Mouse (Mus musculus): ENCODE results near the gene Kcnab1. TPM values are rescaled to one million over a fixed set of nuclear protein-coding genes. Genes with fewer than 3 reads are reported as not detected.

Kcnab1 gene
- polyA plus RNA-seq, 1 experiment from 2014 or later = 6.7 TPM

DNA sequence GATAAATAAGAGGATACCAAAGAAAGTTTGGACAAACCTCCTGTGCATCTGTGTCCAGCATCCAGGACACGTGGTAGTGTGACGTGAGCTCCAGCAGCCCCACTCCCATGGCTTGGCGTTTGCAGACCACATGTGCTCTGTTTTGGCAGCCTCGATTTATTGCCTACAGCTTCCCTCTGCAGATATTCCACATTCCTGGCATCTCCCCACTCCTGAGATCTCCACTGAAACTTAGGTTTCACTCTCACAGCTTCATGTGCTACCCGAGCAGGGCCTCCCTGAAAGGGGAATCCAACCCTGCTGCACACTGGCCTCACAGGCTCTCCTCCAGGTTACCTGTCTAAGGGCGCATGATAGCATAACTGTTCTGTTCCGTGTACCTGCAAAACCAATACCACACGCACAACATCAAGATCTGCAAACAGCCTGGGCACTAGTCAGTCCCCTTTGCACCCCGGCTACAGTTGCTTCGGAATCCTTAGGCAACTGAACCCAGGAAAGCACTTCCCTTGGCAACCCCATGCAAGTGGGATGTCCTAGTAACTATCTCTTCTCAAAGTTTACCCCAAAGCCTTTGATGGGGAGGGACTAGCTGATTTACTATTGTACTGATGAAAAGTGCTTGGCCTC is 228.8 kb downstream of the Kcnab1 start:
- Histone ChIP-seq H3K4me3 (no peak overlapping the region), H3K27me3 (ENCODE audit: low read depth, poor library complexity, severe bottlenecking) (no peaks in the 10 kb centered on the region), H3K27ac (replicated peaks) (no peak overlapping the region), H3K4me1 (no peaks in the 10 kb centered on the region), H3K36me3 (no peaks in the 10 kb centered on the region), H3K9me3 (replicated peaks) (no peaks in the 10 kb centered on the region)
- 92% methylated on average over 10 of the region's 10 CpGs for WGBS
- no peak for DNase-seq (ENCODE audit: low spot score)

DNA sequence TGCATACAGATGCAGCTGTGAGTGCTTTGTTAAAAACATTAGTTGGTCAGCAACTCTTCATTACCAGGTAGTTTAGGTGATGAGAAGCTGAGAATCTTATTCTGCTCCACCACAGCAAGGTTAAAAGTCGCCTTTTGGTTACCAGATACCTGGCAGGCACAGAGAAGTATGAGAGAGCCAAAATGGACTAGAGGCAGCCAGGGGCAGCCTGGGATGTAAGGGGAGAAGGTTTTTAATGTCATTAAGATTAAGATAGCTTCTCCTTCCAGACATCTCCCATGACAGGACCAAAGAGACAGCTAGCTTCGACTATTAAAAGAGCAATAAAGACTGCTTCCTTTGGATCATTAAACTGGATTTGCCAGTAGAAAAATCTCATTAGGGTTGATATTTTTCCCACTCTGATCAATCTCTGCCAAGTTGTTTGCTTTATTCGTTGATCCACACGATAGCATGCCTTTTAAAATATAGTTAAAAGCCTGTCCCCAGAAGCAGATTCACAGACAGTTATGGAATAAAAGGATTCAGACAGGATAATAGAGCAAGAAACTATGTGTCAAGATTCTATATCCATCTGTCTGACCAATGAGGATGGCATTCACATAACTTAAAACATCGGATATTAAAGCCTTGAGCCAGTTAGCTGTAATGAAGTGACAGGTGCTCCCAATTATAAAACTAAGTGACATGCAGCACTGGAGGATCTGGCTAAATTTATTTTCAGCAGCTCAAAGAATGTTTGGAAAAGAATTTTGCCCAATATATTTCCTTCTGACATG is 231.2 kb downstream of the Kcnab1 start:
- H3K27ac ChIP-seq (replicated peaks) = no peak overlapping the region
- H3K27me3 ChIP-seq (ENCODE audit: low read depth, poor library complexity, severe bottlenecking) = no peaks in the 10 kb centered on the region
- 88% methylated on average over 5 of the region's 5 CpGs for WGBS
- H3K4me3 ChIP-seq = no peak overlapping the region
- DNase-seq (ENCODE audit: low spot score) = no peak
- no peaks in the 10 kb centered on the region for H3K4me1 ChIP-seq
- H3K36me3 ChIP-seq = no peaks in the 10 kb centered on the region
- H3K9me3 ChIP-seq (replicated peaks) = no peaks in the 10 kb centered on the region

DNA sequence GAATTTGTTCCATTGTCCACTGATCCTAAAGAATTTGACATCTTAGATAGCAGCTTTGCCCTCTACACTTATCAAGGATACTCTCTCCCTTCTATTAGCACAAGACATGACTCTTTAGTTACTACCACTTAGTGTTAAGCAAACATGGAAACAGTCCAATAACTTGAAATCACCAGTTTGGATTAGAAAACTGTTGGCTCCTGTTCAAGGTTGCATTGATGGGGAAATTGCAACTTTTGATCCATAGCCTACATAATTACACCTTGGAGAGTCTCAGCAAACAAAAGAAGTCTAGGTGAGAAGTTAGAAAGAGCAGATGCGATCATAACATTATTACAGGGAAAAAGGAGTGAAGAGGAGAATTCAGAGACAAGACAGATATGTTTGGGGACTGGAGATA is 237.0 kb downstream of the Kcnab1 start:
- H3K36me3 ChIP-seq = no peaks in the 10 kb centered on the region
- no peaks in the 10 kb centered on the region for H3K4me1 ChIP-seq
- no peak overlapping the region for H3K4me3 ChIP-seq
- no peak for DNase-seq (ENCODE audit: low spot score)
- H3K27ac ChIP-seq (replicated peaks) = no peak overlapping the region
- WGBS = 100% methylated on average over 1 of the region's 1 CpGs
- no peaks in the 10 kb centered on the region for H3K27me3 ChIP-seq (ENCODE audit: low read depth, poor library complexity, severe bottlenecking)
- H3K9me3 ChIP-seq (replicated peaks) = no peaks in the 10 kb centered on the region

DNA sequence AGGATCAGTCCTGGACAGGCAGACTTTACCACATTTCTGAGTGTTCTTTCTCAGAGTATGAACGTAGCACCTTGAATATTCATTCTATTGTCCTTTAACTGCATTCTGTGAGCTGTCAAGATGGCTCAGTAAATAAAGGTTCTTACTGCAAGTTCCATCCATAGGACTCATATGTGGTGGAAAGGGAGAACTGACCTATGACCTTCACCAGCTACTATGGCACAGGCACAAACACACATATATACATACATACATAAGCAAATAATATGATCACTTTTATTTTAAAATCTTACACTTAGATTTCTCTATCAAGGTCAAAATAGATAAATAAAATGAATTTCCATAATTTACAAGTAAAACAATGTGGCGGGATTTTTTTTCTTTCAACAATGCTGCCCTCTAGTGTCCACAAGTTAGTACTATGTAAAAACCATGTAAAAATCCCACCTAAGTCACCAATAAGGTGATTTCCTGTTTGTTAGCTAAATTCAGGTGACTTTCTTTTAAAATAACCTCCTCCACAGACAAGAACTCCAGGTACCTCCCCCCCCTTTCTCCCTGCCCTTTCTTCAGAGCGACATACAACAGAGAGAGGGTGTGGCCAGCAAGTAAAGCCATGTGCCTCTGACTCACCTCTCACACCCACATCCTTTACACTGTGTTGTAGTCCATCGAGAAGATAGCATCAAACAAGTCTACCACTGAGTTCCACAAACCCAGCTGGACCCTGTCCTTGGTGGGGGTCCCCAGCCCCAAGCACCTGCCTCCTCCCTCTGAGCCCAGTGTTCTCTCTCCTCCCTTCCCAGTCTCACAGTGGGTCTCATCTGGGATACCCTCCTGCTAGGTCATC is 243.3 kb downstream of the Kcnab1 start:
- H3K4me1 ChIP-seq = no peaks in the 10 kb centered on the region
- H3K27me3 ChIP-seq (ENCODE audit: low read depth, poor library complexity, severe bottlenecking) = peaks cover 17% of the 10 kb centered on the region; the same call in 1 of the 2 replicates
- 50% methylated on average over 4 of the region's 4 CpGs for WGBS
- H3K9me3 ChIP-seq (replicated peaks) = no peaks in the 10 kb centered on the region
- no peak overlapping the region for H3K4me3 ChIP-seq
- H3K27ac ChIP-seq (replicated peaks) = no peak overlapping the region
- no peaks in the 10 kb centered on the region for H3K36me3 ChIP-seq
- no peak for DNase-seq (ENCODE audit: low spot score)

DNA sequence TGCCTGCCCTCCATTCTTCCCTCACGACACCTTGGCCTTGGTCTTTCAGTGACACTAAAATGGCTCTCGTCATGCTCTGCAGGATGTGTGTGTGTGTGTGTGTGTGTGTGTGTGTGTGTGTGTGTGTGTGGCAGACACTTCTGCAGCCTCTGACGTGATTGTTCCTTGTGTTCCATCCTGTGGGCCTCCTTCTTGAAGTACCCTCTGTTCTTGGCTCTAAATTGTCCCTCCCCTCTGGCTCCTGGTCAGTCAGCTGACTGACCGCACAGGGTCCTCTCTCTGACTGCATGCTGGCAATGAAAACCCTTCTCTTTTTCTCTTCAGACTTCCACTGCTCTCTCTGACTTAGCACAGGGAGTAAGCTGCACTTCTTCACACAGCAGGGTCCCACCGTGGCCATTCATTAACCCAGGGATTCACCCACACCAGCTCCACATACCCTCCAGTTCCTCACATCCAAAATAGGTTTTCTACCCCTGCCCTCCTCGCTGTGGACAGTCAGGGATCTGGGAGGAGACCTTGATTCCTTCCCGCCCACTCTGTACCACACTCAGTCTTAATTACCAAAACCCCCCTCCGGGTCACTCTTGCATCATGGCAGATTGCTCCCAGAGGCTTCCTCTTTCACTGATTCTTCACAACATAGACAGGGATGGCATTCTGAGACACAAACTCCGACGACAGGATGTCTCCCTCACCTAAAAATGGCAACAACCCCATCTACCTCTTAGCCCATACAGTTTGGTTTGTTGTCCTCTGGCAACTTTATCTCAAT is 244.3 kb downstream of the Kcnab1 start:
- no peaks in the 10 kb centered on the region for H3K36me3 ChIP-seq
- DNase-seq (ENCODE audit: low spot score) = no peak
- H3K27me3 ChIP-seq (ENCODE audit: low read depth, poor library complexity, severe bottlenecking) = peaks cover 17% of the 10 kb centered on the region; the same call in 1 of the 2 replicates
- no peaks in the 10 kb centered on the region for H3K9me3 ChIP-seq (replicated peaks)
- WGBS = 75% methylated on average over 10 of the region's 10 CpGs
- no peak overlapping the region for H3K27ac ChIP-seq (replicated peaks)
- H3K4me1 ChIP-seq = peaks cover 8% of the 10 kb centered on the region
- H3K4me3 ChIP-seq = no peak overlapping the region

DNA sequence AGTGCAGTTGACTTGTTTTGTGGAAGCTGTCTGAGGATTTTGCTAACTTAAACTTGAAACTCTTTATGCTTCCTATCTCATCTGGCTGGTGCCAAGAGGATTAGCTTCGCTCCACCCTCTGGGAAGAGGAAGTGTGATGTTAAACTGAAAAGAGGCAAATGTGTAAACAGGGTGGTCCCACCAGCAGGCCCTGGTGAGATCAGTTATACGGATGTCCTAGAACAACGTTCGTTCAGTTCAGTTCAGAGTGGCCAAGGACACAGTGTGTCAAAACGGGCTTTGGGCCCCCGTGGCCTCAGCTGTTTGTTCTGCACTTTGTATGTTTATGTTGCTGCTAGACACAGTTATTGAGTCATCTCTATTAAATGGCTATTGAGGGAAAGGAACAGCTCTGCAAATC is 246.3 kb downstream of the Kcnab1 start:
- Histone ChIP-seq H3K4me3 (no peak overlapping the region), H3K9me3 (replicated peaks) (no peaks in the 10 kb centered on the region), H3K27ac (replicated peaks) (no peak overlapping the region), H3K4me1 (peaks cover 18% of the 10 kb centered on the region), H3K27me3 (ENCODE audit: low read depth, poor library complexity, severe bottlenecking) (peaks cover 17% of the 10 kb centered on the region; the same call in 1 of the 2 replicates), H3K36me3 (no peaks in the 10 kb centered on the region)
- DNase-seq (ENCODE audit: low spot score) = no peak
- WGBS = 77% methylated on average over 6 of the region's 6 CpGs

DNA sequence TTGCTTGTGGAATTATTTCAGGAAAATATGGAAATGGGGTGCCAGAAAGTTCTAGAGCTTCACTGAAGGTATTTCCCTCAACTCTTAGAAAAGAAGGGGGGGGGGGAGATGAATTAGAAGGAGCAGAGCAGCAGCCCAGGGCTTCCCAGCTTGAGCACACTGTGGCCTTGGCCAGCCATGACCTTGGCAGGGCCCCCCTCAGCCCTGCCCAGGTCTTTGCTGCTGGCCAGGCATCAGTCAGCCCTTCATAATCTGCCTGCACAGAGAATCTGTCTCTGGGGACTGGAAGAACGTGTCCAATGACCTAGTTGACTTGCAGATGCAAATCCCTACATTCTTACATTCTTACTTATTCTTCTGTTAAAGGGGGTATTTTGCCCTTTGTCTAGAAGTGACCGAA is 249.1 kb downstream of the Kcnab1 start:
- DNase-seq (ENCODE audit: low spot score) = no peak
- WGBS = 27% methylated on average over 2 of the region's 2 CpGs
- no peaks in the 10 kb centered on the region for H3K36me3 ChIP-seq
- peaks cover 18% of the 10 kb centered on the region for H3K4me1 ChIP-seq
- H3K9me3 ChIP-seq (replicated peaks) = no peaks in the 10 kb centered on the region
- no peak overlapping the region; the same call in 1 of the 2 replicates for H3K27ac ChIP-seq (replicated peaks)
- no peak overlapping the region for H3K4me3 ChIP-seq
- peaks cover 21% of the 10 kb centered on the region; the same call in 1 of the 2 replicates for H3K27me3 ChIP-seq (ENCODE audit: low read depth, poor library complexity, severe bottlenecking)

DNA sequence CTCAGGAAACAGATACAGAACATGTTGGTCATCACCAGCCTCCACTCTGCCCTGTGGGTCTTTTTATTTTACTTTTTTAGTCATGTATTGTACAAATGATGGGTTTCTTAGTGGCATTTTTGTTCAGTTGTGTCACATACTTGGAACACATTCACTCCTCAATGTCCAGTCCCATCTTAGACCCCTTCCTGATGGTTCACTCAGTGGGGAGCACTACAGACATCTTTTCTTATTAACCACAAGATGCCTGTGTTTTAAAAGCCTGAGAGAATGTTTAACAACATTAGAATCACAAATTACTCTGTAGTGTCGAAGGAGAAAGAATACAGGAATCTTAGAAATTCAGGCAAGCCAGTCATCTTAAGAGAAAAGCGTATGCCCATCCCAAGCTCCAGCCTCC is 249.7 kb downstream of the Kcnab1 start:
- no peak for DNase-seq (ENCODE audit: low spot score)
- WGBS = 85% methylated on average over 2 of the region's 2 CpGs
- peaks cover 21% of the 10 kb centered on the region; the same call in 1 of the 2 replicates for H3K27me3 ChIP-seq (ENCODE audit: low read depth, poor library complexity, severe bottlenecking)
- H3K36me3 ChIP-seq = 0 out of 2 replicates have a peak, but pooled peaks cover 4% of the 10 kb centered on the region
- no peaks in the 10 kb centered on the region for H3K9me3 ChIP-seq (replicated peaks)
- peaks cover 18% of the 10 kb centered on the region for H3K4me1 ChIP-seq
- H3K27ac ChIP-seq (replicated peaks) = no peak overlapping the region
- H3K4me3 ChIP-seq = no peak overlapping the region

DNA sequence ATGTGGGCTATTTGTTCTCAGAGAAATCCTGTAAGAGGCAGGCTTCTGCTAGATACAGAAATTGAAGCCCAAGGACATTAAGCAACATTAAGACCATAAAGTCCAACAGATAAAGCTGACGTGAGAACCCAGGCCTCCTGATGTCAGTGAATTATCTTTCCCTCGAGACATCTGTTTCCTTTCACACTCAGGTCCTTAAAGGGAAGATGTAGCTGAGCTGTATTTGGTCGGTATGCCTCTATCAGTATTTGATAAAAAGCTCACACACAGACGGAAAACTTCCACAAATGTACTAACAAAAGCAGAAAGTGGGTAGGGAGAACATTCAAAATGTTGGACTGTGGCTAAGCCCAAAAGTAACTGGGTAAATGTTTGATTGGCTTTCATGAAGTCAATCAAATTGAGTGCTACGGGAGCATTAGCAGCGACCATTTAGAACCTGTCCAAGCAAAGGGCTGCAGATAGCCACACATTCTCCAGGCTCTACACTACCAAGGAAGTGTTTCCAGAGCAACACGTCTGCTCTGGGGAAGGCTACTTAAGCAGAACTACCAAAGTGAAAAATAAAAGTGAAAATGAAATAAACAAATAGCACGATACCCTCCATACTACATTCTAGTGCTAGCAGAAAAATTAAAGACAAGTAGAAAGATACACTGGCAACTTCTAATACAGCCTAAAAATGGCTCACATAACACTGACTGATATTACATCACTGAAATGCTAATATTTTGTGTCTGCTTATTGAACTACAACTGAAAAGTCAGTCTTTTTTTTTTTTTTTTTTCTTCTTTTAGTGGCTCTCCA is 251.2 kb downstream of the Kcnab1 start:
- Histone ChIP-seq H3K4me3 (no peak overlapping the region), H3K4me1 (peaks cover 18% of the 10 kb centered on the region), H3K27ac (replicated peaks) (no peak overlapping the region), H3K36me3 (0 out of 2 replicates have a peak, but pooled peaks cover 4% of the 10 kb centered on the region), H3K9me3 (replicated peaks) (no peaks in the 10 kb centered on the region), H3K27me3 (ENCODE audit: low read depth, poor library complexity, severe bottlenecking) (peaks cover 21% of the 10 kb centered on the region; the same call in 1 of the 2 replicates)
- DNase-seq (ENCODE audit: low spot score) = no peak
- WGBS = 83% methylated on average over 8 of the region's 8 CpGs

DNA sequence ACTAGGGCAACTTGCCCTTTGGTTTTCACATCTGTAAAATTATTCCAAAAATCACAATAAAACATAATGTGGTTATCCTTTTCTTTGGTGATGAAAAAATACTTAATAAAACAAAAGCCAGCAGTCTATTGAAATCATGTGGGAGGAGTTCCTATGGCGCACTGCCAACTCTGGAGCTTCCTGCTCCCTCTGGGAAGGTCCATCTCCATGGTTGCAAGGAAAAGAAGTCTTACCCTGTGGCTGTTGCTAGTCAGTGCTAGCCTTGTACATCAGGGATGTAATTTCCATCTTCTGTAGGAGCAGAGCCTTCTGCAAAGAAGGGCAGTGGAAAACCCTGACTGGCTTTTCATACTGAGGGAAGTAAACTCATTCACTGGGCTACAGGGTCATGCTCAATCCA is 254.3 kb downstream of the Kcnab1 start:
- Histone ChIP-seq H3K27me3 (ENCODE audit: low read depth, poor library complexity, severe bottlenecking) (0 out of 2 replicates have a peak, but pooled peaks cover 4% of the 10 kb centered on the region), H3K9me3 (replicated peaks) (no peaks in the 10 kb centered on the region), H3K4me1 (peaks cover 16% of the 10 kb centered on the region), H3K27ac (replicated peaks) (no peak overlapping the region), H3K36me3 (peaks cover 13% of the 10 kb centered on the region; the same call in 1 of the 2 replicates), H3K4me3 (no peak overlapping the region)
- WGBS = 93% methylated on average over 1 of the region's 1 CpGs
- DNase-seq (ENCODE audit: low spot score) = no peak

DNA sequence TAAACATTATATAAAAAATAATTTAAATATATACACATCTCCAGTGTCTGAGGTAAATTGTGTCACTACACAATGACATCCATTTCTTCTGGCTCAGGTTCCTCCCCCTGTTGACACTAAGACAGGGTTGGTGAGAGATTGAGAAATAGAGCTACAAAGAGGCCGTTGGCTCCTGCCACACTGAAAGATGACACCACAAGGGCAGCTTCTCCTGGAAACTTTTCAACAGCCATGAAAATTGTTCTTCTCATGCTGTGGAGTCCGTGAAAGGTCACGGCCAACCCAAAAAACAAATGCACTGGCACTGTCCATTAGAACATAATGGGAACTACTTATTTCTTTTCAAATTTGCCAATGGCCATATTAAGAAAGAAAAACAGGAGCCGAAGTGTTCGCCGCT is 256.0 kb downstream of the Kcnab1 start:
- Histone ChIP-seq H3K36me3 (peaks cover 18% of the 10 kb centered on the region), H3K4me3 (no peak overlapping the region), H3K9me3 (replicated peaks) (no peaks in the 10 kb centered on the region), H3K4me1 (0 out of 2 replicates have a peak, but pooled peaks cover 5% of the 10 kb centered on the region), H3K27me3 (ENCODE audit: low read depth, poor library complexity, severe bottlenecking) (0 out of 2 replicates have a peak, but pooled peaks cover 4% of the 10 kb centered on the region), H3K27ac (replicated peaks) (no peak overlapping the region)
- 78% methylated on average over 6 of the region's 6 CpGs for WGBS
- DNase-seq (ENCODE audit: low spot score) = no peak

Data from midbrain, embryonic 10.5 days (tissue).